Mouse (Mus musculus) heart, embryonic 11.5 days (tissue): ENCODE measurements around the gene Vtn. TPM values are rescaled to one million over a fixed set of nuclear protein-coding genes. Genes with fewer than 3 reads are reported as not detected.

Experiments used
- ATAC-seq: fragments of 200-750 bp; cut with Nextera tagmentation; replicated peaks from 2 replicates; pipeline ENCODE4 v1.8.0; 2017; ENCODE audit warnings: moderate library complexity; ENCODE audit not compliant: insufficient number of reproducible peaks, low FRiP score, low TSS enrichment
- H3K27ac ChIP-seq: fragments of 300-500 bp; sonication (generic); 2 replicates; pipeline ENCODE4 v1.5.1; 2014; ENCODE audit warnings: mild to moderate bottlenecking, low read depth, low read length
- H3K27me3 ChIP-seq: fragments of 300-500 bp; sonication (generic); 2 replicates; pipeline ENCODE4 v1.6.1; 2014; ENCODE audit warnings: mild to moderate bottlenecking, low read length, mixed read lengths; ENCODE audit not compliant: control insufficient read depth, insufficient read depth
- H3K36me3 ChIP-seq: fragments of 300-500 bp; sonication (generic); 2 replicates; pipeline ENCODE4 v1.6.1; 2014; ENCODE audit warnings: mild to moderate bottlenecking, low read length, moderate library complexity, mixed read lengths; ENCODE audit not compliant: control insufficient read depth, insufficient read depth
- H3K4me1 ChIP-seq: fragments of 300-500 bp; sonication (generic); 2 replicates; pipeline ENCODE4 v1.6.1; 2014; ENCODE audit warnings: low read length; ENCODE audit not compliant: control insufficient read depth, insufficient read depth
- H3K4me2 ChIP-seq: fragments of 300-500 bp; sonication (generic); 2 replicates; pipeline ENCODE4 v1.6.1; 2014; ENCODE audit warnings: mild to moderate bottlenecking, moderate library complexity
- H3K4me3 ChIP-seq: fragments of 300-500 bp; sonication (generic); 2 replicates; pipeline ENCODE4 v1.5.1; 2014; ENCODE audit warnings: low read depth, low read length
- H3K9ac ChIP-seq: fragments of 300-500 bp; sonication (generic); 2 replicates; pipeline ENCODE4 v1.6.1; 2014; ENCODE audit warnings: mild to moderate bottlenecking, low read depth, low read length, moderate library complexity
- H3K9me3 ChIP-seq: fragments of 300-500 bp; sonication (generic); replicated peaks from 2 replicates; pipeline ENCODE4 v1.6.1; 2016; ENCODE audit warnings: low read length; ENCODE audit not compliant: control insufficient read depth
- WGBS: fragments of 180-500 bp; shearing (Covaris S2); extraction: QIAGEN DNeasy Blood & Tissue Kit; methylation state at CpG from one replicate; pipeline ENCODE4 v1.1.7; 2014; ENCODE audit not compliant: insufficient replicate concordance; 5-methylcytosine and 5-hydroxymethylcytosine counted together
- polyA plus RNA-seq: library from polyadenylated mRNA; unstranded; fragments of >200 nt; fragmentation: Nextera tagmentation; extraction: Ambion mirVana; gene quantifications from 2 replicates; pipeline ENCODE4 v1.2.1, GENCODE M21; 2014

Gene Vtn
- polyA plus RNA-seq, 1 experiment from 2014 or later = 4.6 TPM

DNA sequence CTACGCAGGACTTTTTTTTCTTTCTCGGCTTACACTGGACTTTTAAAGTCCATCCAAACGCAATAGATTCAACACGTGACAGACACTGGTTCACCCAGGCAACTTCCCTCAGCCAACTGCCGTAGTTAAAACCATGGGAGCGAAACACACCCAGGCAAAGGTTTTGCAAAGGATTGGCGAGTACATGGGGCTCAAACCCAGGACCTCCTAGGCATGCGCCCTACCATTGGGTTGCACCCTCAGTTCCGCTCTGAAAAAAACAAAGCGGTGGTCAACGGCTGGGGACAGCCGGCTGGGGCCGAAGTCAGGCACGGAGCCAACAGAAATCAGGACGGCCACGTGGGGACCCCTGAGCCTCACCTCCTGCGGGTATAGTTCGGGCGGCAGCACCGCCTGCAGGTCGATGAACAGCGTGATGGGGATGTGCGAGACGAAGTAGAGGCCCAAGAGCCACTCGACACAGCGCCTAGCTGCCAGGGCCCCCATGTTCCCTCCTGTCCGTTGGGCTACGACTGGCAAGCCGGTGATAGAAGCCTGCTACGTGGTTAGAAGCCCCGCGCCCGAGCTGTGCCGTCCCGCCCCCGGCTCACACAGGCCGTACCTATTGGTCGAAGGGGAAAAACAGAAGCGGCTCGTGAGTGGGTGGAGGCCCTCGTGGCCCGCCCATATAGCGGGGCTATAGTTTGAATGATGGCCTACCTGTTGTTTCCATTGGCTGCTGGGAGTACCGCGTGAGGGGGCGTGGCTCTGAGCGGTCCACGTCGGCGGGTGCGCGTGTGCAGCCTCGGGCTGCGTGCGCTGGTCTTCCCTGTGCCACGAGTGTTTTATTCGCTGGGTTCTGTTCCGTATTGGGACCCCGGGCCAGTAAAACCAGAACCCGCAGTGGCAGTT, 51.5 kb downstream of the Vtn start, which contains the start of gene Tmem97:
Gene Tmem97, minus strand, starts transcription at position 610 of the 891 bp plus-strand sequence.
- peak within 1 kb of the TSS; percentile 78 for H3K9ac ChIP-seq
- H3K4me1 ChIP-seq = peaks cover 17% of the 10 kb centered on the region
- H3K4me3 ChIP-seq = peak within 1 kb of the TSS; percentile 74
- WGBS = under 1% methylated on average over 54 of the region's 60 CpGs
- peak within 1 kb of the TSS; percentile 83 for H3K4me2 ChIP-seq
- H3K27ac ChIP-seq = peak within 1 kb of the TSS; percentile 71
- no peaks in the 10 kb centered on the region for H3K9me3 ChIP-seq
- ATAC-seq = peak; percentile 98
- no peaks in the 10 kb centered on the region for H3K27me3 ChIP-seq
- H3K36me3 ChIP-seq = no peaks in the 10 kb centered on the region

DNA sequence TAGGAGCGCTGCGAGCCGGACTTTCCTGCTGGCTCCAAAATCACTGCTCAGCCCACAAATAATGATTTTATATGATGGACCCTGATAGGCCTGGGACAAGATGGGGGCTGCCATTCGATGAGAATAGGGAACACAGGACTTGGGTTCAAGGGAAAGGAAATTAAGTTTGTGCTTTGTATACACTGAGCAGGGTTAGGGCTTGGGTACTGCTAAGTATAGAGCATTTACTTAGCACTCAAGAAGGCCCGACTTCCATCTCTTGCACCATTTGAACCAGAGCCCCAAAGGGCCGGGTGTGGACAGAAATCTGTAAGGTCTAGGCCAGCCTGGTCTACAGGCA, 52.1 kb downstream of the Vtn start:
- H3K36me3 ChIP-seq = no peaks in the 10 kb centered on the region
- peak overlapping the region; percentile 83 for H3K4me2 ChIP-seq
- peaks cover 23% of the 10 kb centered on the region for H3K4me1 ChIP-seq
- no peaks in the 10 kb centered on the region for H3K27me3 ChIP-seq
- 0 out of 2 replicates have a peak, but pooled peaks have one; percentile 9 for ATAC-seq
- peak overlapping the region; percentile 74 for H3K4me3 ChIP-seq
- no peaks in the 10 kb centered on the region for H3K9me3 ChIP-seq
- peak overlapping the region; percentile 78 for H3K9ac ChIP-seq
- WGBS = 32% methylated on average over 6 of the region's 6 CpGs
- H3K27ac ChIP-seq = peak overlapping the region; percentile 54; the same call in 1 of the 2 replicates

Other genes starting within 250 kb of the Vtn start
- gene 2610507B11Rik, start 237.3 kb upstream of the Vtn start, polyA plus RNA-seq = 69.4 and 86.5 TPM in 2 replicates
- 0.17 TPM in 1 of 2 replicates, not detected in the other for gene BC030499, start 208.2 kb upstream of the Vtn start, polyA plus RNA-seq
- 31.7 and 32.8 TPM in 2 replicates for gene Spag5, start 197.6 kb upstream of the Vtn start, polyA plus RNA-seq
- 11.2 and 12.4 TPM in 2 replicates for gene Aldoc, start 176.1 kb upstream of the Vtn start, polyA plus RNA-seq
- gene Pigs, start 170.7 kb upstream of the Vtn start, polyA plus RNA-seq = 58.7 and 61.8 TPM in 2 replicates
- 44.9 and 48.1 TPM in 2 replicates for gene Unc119, start 155.6 kb upstream of the Vtn start, polyA plus RNA-seq
- gene Foxn1, start 112.5 kb upstream of the Vtn start, polyA plus RNA-seq = 0.07 and 0.29 TPM in 2 replicates
- not detected in 2 replicates for gene Slc13a2, start 76.9 kb upstream of the Vtn start, polyA plus RNA-seq
- gene Slc46a1, start 33.4 kb upstream of the Vtn start, polyA plus RNA-seq = 7.8 and 8.0 TPM in 2 replicates
- 0.39 and 0.46 TPM in 2 replicates for gene Sarm1, start 1.3 kb upstream of the Vtn start, polyA plus RNA-seq
- gene Sebox, start 4.4 kb downstream of the Vtn start, polyA plus RNA-seq = not detected in 2 replicates
- gene Tmem199, start 13.1 kb downstream of the Vtn start, polyA plus RNA-seq = 57.0 and 63.9 TPM in 2 replicates
- gene Poldip2, start 13.1 kb downstream of the Vtn start, polyA plus RNA-seq = 130 and 154 TPM in 2 replicates
- 81.1 and 92.5 TPM in 2 replicates for gene Tnfaip1, start 37.2 kb downstream of the Vtn start, polyA plus RNA-seq
- 107 and 114 TPM in 2 replicates for gene Ift20, start 37.3 kb downstream of the Vtn start, polyA plus RNA-seq
- gene Tmem97, start 51.7 kb downstream of the Vtn start, polyA plus RNA-seq = 82.4 and 88.3 TPM in 2 replicates
- gene Nlk, start 198.3 kb downstream of the Vtn start, polyA plus RNA-seq = 16.1 and 16.6 TPM in 2 replicates